In the genomic region with DNA sequence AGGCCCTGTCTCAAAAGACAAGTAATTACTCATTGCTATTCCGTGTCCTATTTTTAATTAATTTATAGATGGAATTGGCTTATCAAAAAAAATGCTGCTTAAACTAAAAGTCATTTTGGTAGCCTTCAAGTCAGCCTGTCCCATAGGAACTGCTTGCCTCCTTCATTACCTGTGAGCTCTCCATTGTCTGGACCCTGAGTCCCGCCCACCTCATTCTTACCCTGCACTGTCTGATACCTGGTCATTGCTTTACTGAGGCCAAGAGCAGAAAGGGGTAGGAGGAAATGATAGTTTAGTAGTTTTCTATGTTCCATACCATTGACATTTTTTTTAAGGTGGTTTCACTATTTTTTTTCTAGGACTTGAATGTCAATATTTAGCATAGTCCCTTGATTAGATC, we compare ENCODE assay signal across 28 mouse cellular contexts. TPM values are rescaled to one million over a fixed set of nuclear protein-coding genes. Genes with fewer than 3 reads are reported as not detected.
DNase-seq lines count a peak whose midpoint lies in the region; ATAC-seq and TF ChIP-seq lines count a peak whose summit lies in the region.
"Had no signal": no experiment of that assay in that cellular context is flagged by ENCODE, and none has a peak within 500 bp of the region (broad histone marks: within the 10 kb centered on the region; RNA-seq: fewer than 3 reads in every experiment).

No protein-coding gene starts in this region.

- no peak overlapping the region for H3K27ac ChIP-seq in heart, embryonic 11.5 days (ENCODE audit: low read depth, low read length)
- H3K27ac ChIP-seq in ES-E14 (ENCODE audit: insufficient read depth, low read depth, low read length, poor library complexity, severe bottlenecking): 0 out of 2 replicates have a peak overlapping the region, but pooled peaks have one; percentile 37
- H3K27ac ChIP-seq: embryonic facial prominence, embryonic 12.5 days; forebrain, embryonic 12.5 days; forebrain, embryonic 15.5 days; heart, embryonic 15.5 days; hindbrain, embryonic 10.5 days; hindbrain, embryonic 15.5 days had no signal

- WGBS in heart, embryonic 11.5 days (ENCODE audit: insufficient replicate concordance): 94% methylated on average over 2 of the region's 2 CpGs

- peaks cover 6% of the 10 kb centered on the region for H3K4me1 ChIP-seq in heart, embryonic 11.5 days (ENCODE audit: control insufficient read depth, insufficient read depth, low read length)
- H3K4me1 ChIP-seq in ES-E14 (ENCODE audit: control insufficient read depth in 2 of 2, insufficient read depth in 2 of 2, low read length in 2 of 2, poor library complexity in 1 of 2): peaks cover 14 to 18% of the 10 kb centered on the region in 2 experiments
- H3K4me1 ChIP-seq: embryonic facial prominence, embryonic 12.5 days; forebrain, embryonic 12.5 days; forebrain, embryonic 15.5 days; hindbrain, embryonic 10.5 days; hindbrain, embryonic 15.5 days had no signal

- H3K36me3 ChIP-seq in heart, embryonic 11.5 days (ENCODE audit: control insufficient read depth, insufficient read depth, low read length): no peaks in the 10 kb centered on the region; the same call in none of the 2 replicates
- H3K36me3 ChIP-seq in ES-E14 (ENCODE audit: control insufficient read depth, insufficient read depth, low read length, poor library complexity, severe bottlenecking): no peaks in the 10 kb centered on the region

- H3K4me3 ChIP-seq in heart, embryonic 11.5 days (ENCODE audit: low read depth, low read length): no peak overlapping the region
- no peak overlapping the region for H3K4me3 ChIP-seq in ES-E14 (ENCODE audit: insufficient read depth in 1 of 2, low read depth in 1 of 2, low read length in 2 of 2, poor library complexity in 1 of 2, severe bottlenecking in 1 of 2)
- H3K4me3 ChIP-seq: embryonic facial prominence, embryonic 12.5 days; erythroblast, embryonic 14.5 days; forebrain, embryonic 12.5 days; forebrain, embryonic 15.5 days; heart, embryonic 12.5 days; heart, embryonic 15.5 days; hindbrain, embryonic 10.5 days; hindbrain, embryonic 15.5 days had no signal

- H3K27me3 ChIP-seq in heart, embryonic 11.5 days (ENCODE audit: control insufficient read depth, insufficient read depth, low read length): no peaks in the 10 kb centered on the region
- H3K27me3 ChIP-seq: CH12.LX; embryonic facial prominence, embryonic 12.5 days; forebrain, embryonic 12.5 days; forebrain, embryonic 15.5 days; heart, embryonic 12.5 days; heart, embryonic 15.5 days; hindbrain, embryonic 15.5 days had no signal

- DNase-seq in heart, adult 11 months: peak; percentile 65
- DNase-seq in ES-E14 (ENCODE audit: low read depth, low spot score): no peak
- DNase-seq in neural tube, embryonic 10.5 days (ENCODE audit: extremely low spot score, low spot score): peak; percentile 8
- no peak for DNase-seq in urinary bladder, postnatal 14 days (ENCODE audit: low spot score)
- no peak for DNase-seq in cerebellum, adult 9-10 months
- DNase-seq: adrenal gland, adult 8-10 months; adrenal gland, postnatal 25 days; B cell, adult 2 months; cerebellum, adult 11-12 months; cerebellum, adult 8-10 months; cerebellum, postnatal 14 days; gastrocnemius, postnatal 10 days; gastrocnemius, postnatal 36 days; heart, postnatal 10 days; heart, postnatal 36 days had no signal

- in situ Hi-C loops in ES-E14 (cut with MboI; ENCODE audit: low sequenced_read_pairs in 2 of 2, unreplicated experiment in 2 of 2): no loop called here

- no peaks in the 10 kb centered on the region for H3K9me3 ChIP-seq in heart, embryonic 11.5 days (replicated peaks; ENCODE audit: control insufficient read depth, low read length)
- no peaks in the 10 kb centered on the region for H3K9me3 ChIP-seq in ES-E14 (ENCODE audit: control insufficient read depth, insufficient read depth, low read depth, low read length)
- H3K9me3 ChIP-seq: embryonic facial prominence, embryonic 12.5 days; forebrain, embryonic 12.5 days; forebrain, embryonic 15.5 days; heart, embryonic 12.5 days; heart, embryonic 15.5 days; hindbrain, embryonic 10.5 days; hindbrain, embryonic 15.5 days had no signal

- no peak overlapping the region for H3K4me2 ChIP-seq in heart, embryonic 11.5 days
- H3K4me2 ChIP-seq: embryonic facial prominence, embryonic 12.5 days; forebrain, embryonic 12.5 days; forebrain, embryonic 15.5 days; heart, embryonic 12.5 days; heart, embryonic 15.5 days; hindbrain, embryonic 15.5 days had no signal

- ATAC-seq in heart, embryonic 11.5 days (replicated peaks; ENCODE audit: insufficient number of reproducible peaks, low FRiP score, low TSS enrichment): no peak
- ATAC-seq: activated CD4-positive, CD25-positive, alpha-beta regulatory T cell, adult 4 months; forebrain, embryonic 15.5 days; intestine, postnatal 0 days had no signal

- no peak overlapping the region for H3K9ac ChIP-seq in heart, embryonic 11.5 days (ENCODE audit: low read depth, low read length)
- H3K9ac ChIP-seq in ES-E14 (ENCODE audit: insufficient read depth, low read depth, low read length, poor library complexity, severe bottlenecking): no peak overlapping the region
- H3K9ac ChIP-seq: embryonic facial prominence, embryonic 12.5 days; forebrain, embryonic 12.5 days; forebrain, embryonic 15.5 days; heart, embryonic 12.5 days; heart, embryonic 15.5 days; hindbrain, embryonic 15.5 days had no signal

TF ChIP-seq in ES-E14, 5 proteins besides CTCF, POLR2A, EP300 and RAD21:
- TF ChIP-seq CHD2 (IDR thresholded peaks at IDR 0.05; ENCODE audit: low read depth, low read length) (no peak), ZC3H11A (IDR thresholded peaks at IDR 0.05; ENCODE audit: borderline replicate concordance, low read depth, low read length) (no peak), HCFC1 (IDR thresholded peaks at IDR 0.05; ENCODE audit: borderline replicate concordance, insufficient read depth, low read length) (no peak), MAFK (IDR thresholded peaks at IDR 0.05; ENCODE audit: insufficient read depth, low read depth, low read length) (no peak), ZNF384 (IDR thresholded peaks at IDR 0.05; ENCODE audit: low read depth, low read length) (no peak)

RNA-seq across cellular contexts. Expression of a gene that starts 48.5 kb away (rescaled TPM):
- 16.8 and 18.7 TPM in 2 replicates for polyA plus RNA-seq in heart, embryonic 11.5 days (2014; fragmentation: Nextera tagmentation; extraction: Ambion mirVana)
- 33.5 and 36.4 TPM in 2 replicates for total RNA-seq in ES-E14 (2012; rRNA removed)
- total RNA-seq: CH12.LX; granulocyte monocyte progenitor cell, adult 5-6 weeks had no signal
- polyA plus RNA-seq: activated CD4-positive, CD25-positive, alpha-beta regulatory T cell, adult 4 months had no signal

Comparison
In these comparisons a context has a peak if more than half of its experiments do, and no peak if none do; other contexts are left out.
1. DNase-seq: peak in heart, adult 11 months (single experiment) and neural tube, embryonic 10.5 days (single experiment); none in ES-E14 (single experiment), urinary bladder, postnatal 14 days (single experiment) and cerebellum, adult 9-10 months (single experiment).